Mouse (Mus musculus) brown adipose tissue, adult 24 weeks (tissue): ENCODE results near the gene Ddx21. TPM values are rescaled to one million over a fixed set of nuclear protein-coding genes. Genes with fewer than 3 reads are reported as not detected.

Experiments
- H3K27ac ChIP-seq: fragments of 200-500 bp; replicated peaks from 2 replicates; pipeline ENCODE4 v1.5.1; 2012; ENCODE audit warnings: low read depth, mild to moderate bottlenecking, low read length
- H3K4me1 ChIP-seq: fragments of 200-500 bp; 2 replicates; pipeline ENCODE4 v1.6.1; 2012; ENCODE audit warnings: low read length, mixed read lengths; ENCODE audit not compliant: control insufficient read depth, insufficient read depth, insufficient read length
- H3K4me3 ChIP-seq: fragments of 200-500 bp; 2 replicates; pipeline ENCODE4 v1.5.1; 2012; ENCODE audit warnings: low read depth, mild to moderate bottlenecking, low read length, moderate library complexity; ENCODE audit not compliant: insufficient read depth
- polyA plus RNA-seq: library from polyadenylated mRNA; stranded (reverse); fragments of >200 nt; gene quantifications from 2 replicates; pipeline ENCODE4 v1.2.4, GENCODE M21; 2012; ENCODE audit not compliant: missing spikeins, insufficient read depth, insufficient read length

The Ddx21 gene
- polyA plus RNA-seq, 1 experiment: 18.9 TPM

DNA sequence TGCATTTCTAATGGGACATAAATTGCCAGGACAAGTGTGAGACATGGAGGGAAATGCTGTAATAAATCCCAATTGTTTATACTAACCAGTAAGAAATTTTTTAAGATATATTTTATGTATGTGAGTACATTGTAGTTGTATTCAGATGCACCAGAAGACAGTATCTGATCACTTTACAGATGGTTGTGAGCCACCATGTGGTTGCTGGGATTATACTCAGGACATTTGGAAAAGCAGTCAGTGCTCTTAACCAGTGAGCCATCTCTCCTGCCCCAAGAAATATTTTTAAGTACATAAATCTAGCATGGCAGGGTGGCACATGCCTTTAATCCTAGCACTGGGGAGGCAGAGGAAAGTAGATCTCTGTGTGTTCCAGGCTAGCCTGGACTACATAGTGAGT, 56.3 kb downstream of the Ddx21 start:
- 0 out of 2 replicates have a peak, but pooled peaks cover 5% of the 10 kb centered on the region for H3K4me1 ChIP-seq
- H3K27ac ChIP-seq: no peak overlapping the region
- H3K4me3 ChIP-seq: no peak overlapping the region

DNA sequence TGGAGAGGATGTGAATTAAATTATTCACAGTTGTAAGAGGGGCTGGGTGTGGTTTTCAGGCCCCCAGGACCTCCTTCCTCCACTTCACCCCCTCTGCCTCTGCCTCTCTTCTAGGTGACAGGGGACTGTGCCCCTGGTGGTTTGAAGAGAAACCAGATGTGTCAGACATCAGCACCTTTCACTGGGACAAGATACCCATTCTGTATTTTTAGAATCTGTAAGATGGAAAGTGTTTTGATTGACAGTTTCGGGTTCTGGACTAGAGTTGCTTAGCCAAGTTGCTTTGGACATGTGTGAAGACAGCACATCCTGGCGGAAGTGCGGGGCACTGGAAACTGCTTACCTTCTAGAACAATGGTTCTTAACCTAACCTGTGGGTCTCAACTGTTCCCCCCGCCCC, 57.8 kb downstream of the Ddx21 start:
- no peak overlapping the region for H3K27ac ChIP-seq

DNA sequence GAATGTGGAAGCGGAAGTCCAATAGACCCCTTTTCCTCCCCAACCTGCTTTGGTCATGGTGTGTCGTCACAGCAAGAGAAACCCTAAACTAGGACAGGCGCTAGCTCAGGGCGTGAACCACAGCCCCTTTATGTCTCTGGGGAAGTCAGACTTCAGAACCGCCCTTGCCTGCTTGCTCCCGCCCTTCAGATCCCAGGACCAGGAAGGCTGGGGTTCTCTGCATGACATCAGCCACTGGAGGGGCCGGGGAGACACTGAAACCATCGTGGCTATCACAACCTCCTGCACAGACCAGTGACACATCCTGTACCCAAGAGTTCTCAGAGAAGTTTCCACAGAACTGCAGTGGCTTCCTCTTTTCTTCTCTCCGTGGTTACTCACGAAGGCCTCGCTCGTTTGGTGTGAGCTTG, 58.7 kb downstream of the Ddx21 start:
- H3K27ac ChIP-seq: no peak overlapping the region; the same call in 1 of the 2 replicates
- H3K4me3 ChIP-seq: no peak overlapping the region
- 0 out of 2 replicates have a peak, but pooled peaks cover 5% of the 10 kb centered on the region for H3K4me1 ChIP-seq

More for the DNA sequence above, 57.8 kb downstream of the Ddx21 start:
- 0 out of 2 replicates have a peak, but pooled peaks cover 5% of the 10 kb centered on the region for H3K4me1 ChIP-seq
- no peak overlapping the region for H3K4me3 ChIP-seq

DNA sequence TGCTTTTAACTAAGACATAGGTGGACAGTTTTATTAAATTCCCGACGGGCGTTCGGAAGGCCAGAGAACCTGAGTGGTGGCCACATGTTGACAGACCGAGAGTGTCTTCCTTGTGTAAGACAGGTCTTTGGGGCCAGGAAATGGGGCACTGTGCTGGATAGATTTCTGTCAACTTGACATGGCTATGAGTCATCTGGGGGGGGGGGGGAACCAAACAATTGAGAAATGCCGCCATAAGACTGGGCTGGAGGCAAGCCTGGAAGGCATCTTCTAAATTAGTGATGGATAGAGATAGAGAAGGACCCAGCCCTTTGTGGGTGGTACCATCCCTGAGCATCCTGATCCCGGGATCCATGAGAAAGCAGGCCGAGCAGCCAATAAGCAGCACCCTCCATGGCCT, 59.2 kb downstream of the Ddx21 start:
- H3K27ac ChIP-seq: no peak overlapping the region
- H3K4me3 ChIP-seq: no peak overlapping the region
- H3K4me1 ChIP-seq: 0 out of 2 replicates have a peak, but pooled peaks cover 5% of the 10 kb centered on the region

DNA sequence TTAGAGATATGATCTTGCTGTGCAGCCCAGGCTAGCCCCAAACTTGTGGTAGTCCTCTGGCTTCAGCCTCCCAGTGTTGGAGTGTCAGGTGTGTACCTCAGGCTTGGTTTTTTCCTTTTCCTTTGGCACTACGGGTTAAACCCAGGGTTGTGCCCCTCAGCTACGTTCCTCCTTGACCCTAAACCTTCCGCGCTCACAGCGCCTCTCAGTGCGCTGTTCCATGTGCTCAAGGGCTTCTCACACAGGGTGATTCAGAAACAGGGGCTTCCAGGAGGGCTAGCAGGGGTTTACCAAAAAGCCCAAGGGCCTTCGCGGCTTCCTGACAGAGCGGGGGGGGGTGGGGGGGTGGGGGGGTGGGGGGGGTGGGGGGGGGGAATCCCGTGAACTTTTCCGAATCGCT, 59.6 kb downstream of the Ddx21 start:
- H3K4me1 ChIP-seq: 0 out of 2 replicates have a peak, but pooled peaks cover 5% of the 10 kb centered on the region
- H3K27ac ChIP-seq: no peak overlapping the region
- no peak overlapping the region for H3K4me3 ChIP-seq

DNA sequence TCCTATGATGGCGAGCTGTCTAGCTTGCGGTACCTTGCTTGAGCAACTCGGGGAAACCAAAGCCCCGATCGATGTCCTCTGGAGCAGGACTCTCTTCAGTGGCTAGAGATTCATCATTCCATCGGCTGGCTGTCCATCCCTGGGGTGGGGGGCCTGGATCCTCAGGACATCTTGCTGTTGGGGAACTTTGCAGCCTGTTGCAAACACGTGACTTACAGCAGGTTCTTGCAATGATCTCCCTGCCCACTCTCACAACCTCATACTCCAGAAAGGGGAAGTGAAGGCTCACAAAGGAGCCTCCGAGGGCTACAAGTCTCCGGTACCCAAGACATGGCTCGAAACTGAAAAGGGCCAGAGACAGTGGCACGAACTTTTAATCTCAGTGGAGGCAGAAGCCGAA, 60.6 kb downstream of the Ddx21 start:
- H3K4me1 ChIP-seq: 0 out of 2 replicates have a peak, but pooled peaks cover 3% of the 10 kb centered on the region
- no peak overlapping the region for H3K4me3 ChIP-seq
- H3K27ac ChIP-seq: no peak overlapping the region

DNA sequence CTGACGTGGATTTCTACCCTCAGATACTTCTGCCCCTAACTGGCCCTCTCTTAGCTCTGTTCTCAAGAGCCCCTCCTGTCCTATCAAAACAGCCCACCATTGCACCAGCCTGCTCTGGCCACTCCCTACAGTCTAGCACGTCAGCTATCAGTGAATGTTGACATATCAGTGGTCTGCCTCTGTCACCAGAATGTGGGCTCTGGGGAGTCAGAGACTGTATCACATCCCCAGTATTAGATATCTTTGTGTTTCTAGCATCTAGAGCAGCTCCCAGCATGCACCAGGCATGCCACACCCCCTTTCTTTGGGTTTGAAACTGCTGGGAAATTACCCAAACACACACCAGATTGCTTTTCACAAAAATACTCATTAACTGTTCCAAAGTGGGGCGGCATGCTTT, 61.3 kb downstream of the Ddx21 start:
- 0 out of 2 replicates have a peak, but pooled peaks cover 3% of the 10 kb centered on the region for H3K4me1 ChIP-seq
- H3K27ac ChIP-seq: no peak overlapping the region
- H3K4me3 ChIP-seq: no peak overlapping the region

DNA sequence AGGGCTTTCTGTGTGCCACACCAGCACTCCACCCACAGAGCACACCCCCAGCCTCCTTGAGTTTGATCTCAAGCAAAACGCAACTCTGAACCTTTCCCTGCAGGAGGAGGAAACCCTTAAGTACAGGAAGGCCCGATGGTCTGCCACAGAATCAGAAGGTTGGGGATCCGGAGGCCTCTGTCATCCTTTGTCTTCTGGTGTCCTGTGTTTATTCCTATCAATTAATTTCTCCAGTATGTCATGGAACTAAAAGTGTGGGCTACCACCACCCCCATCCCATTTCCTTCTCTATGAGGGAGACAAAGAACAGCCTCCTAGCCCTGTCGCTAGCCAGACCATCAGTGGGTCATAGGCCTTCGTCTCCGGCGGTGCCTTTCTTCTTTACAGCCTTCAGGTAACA, 67.6 kb downstream of the Ddx21 start:
- peaks cover 17% of the 10 kb centered on the region; the same call in 1 of the 2 replicates for H3K4me1 ChIP-seq
- H3K4me3 ChIP-seq: no peak overlapping the region
- H3K27ac ChIP-seq: no peak overlapping the region

DNA sequence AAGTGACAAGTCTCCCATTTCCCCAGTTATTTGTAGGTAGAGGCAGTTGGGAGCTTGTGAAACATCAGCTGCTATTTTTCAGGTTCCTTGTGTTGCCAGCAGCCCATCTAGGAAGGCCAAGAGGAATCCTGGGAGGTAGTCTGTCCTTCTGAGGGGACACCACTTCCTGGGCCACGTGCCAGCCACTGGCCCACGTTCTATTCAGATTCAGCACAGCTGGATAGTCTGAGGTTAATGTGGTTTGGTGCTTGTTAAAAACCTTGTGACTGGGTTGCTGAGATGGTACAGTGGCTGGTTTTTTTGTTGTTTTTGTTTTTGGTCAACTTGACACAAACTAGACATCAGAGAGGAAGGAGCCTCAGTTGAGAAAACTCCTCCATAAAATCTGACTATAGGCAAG, 69.2 kb downstream of the Ddx21 start:
- H3K27ac ChIP-seq: no peak overlapping the region
- H3K4me1 ChIP-seq: peaks cover 17% of the 10 kb centered on the region; the same call in 1 of the 2 replicates
- no peak overlapping the region for H3K4me3 ChIP-seq

Other genes with a start within 250 kb of the Ddx21 start
- 19.8 and 27.2 TPM in 2 replicates for gene Hk1, start 222.4 kb downstream of the Ddx21 start, polyA plus RNA-seq
- not detected in 2 replicates for gene Hkdc1, start 179.8 kb downstream of the Ddx21 start, polyA plus RNA-seq
- gene 4930507D05Rik, start 152.8 kb downstream of the Ddx21 start, polyA plus RNA-seq: not detected in 2 replicates
- 46.3 and 62.1 TPM in 2 replicates for gene Supv3l1, start 152.5 kb downstream of the Ddx21 start, polyA plus RNA-seq
- gene Vps26a, start 115.5 kb downstream of the Ddx21 start, polyA plus RNA-seq: 46.9 and 61.9 TPM in 2 replicates
- gene Srgn, start 74.8 kb downstream of the Ddx21 start, polyA plus RNA-seq: 48.5 and 88.7 TPM in 2 replicates
- 23.4 and 26.4 TPM in 2 replicates for gene Kif1bp, start 23.8 kb downstream of the Ddx21 start, polyA plus RNA-seq
- 79.1 and 95.4 TPM in 2 replicates for gene Ddx50, start 48.9 kb upstream of the Ddx21 start, polyA plus RNA-seq
- gene Stox1, start 123.8 kb upstream of the Ddx21 start, polyA plus RNA-seq: 1.1 TPM in 1 of 2 replicates, not detected in the other
- 17.6 and 36.2 TPM in 2 replicates for gene Ccar1, start 190.0 kb upstream of the Ddx21 start, polyA plus RNA-seq